In the genomic region with DNA sequence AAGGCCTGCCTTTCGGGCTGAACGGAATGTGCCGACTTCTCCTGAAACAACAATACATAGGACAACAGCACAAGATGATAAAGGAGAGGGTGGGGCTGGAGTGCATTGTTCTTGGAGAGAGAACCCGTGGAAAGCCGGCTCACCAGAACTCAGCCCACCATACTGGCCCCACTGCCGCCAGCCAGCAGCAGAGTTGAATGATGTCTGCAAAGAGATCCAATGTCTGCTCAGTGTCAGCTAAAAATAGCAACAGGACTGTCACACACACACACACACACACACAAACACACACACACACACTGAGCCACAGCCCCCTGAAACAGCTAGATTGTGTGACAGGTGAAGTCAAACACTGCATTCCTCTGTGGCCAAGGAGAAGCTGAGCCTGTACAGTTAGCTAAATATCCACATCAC, we compare ENCODE assay signal across 11 mouse cellular contexts. TPM values are rescaled to one million over a fixed set of nuclear protein-coding genes. Genes with fewer than 3 reads are reported as not detected.
DNase-seq lines count a peak whose midpoint lies in the region; ATAC-seq and TF ChIP-seq lines count a peak whose summit lies in the region.
"Had no signal": no experiment of that assay in that cellular context is flagged by ENCODE, and none has a peak within 500 bp of the region (broad histone marks: within the 10 kb centered on the region; RNA-seq: fewer than 3 reads in every experiment).

No protein-coding gene starts in this region.

- H3K4me2 ChIP-seq in liver, embryonic 12.5 days = no peak overlapping the region
- peak overlapping the region; percentile 35 for H3K4me2 ChIP-seq in heart, embryonic 13.5 days
- 0 out of 2 replicates have a peak overlapping the region, but pooled peaks have one; percentile 5 for H3K4me2 ChIP-seq in neural tube, embryonic 15.5 days
- no peak overlapping the region for H3K4me2 ChIP-seq in forebrain, embryonic 13.5 days

- H3K4me3 ChIP-seq in gastrocnemius, adult 2 months = no peak overlapping the region; the same call in 1 of the 2 replicates
- H3K4me3 ChIP-seq in liver, embryonic 12.5 days = no peak overlapping the region
- no peak overlapping the region for H3K4me3 ChIP-seq in heart, embryonic 13.5 days
- no peak overlapping the region for H3K4me3 ChIP-seq in neural tube, embryonic 15.5 days (replicated peaks)
- H3K4me3 ChIP-seq in forebrain, embryonic 13.5 days = no peak overlapping the region

- no peaks in the 10 kb centered on the region for H3K4me1 ChIP-seq in liver, embryonic 12.5 days
- peaks cover 34% of the 10 kb centered on the region for H3K4me1 ChIP-seq in heart, embryonic 13.5 days
- peaks cover 5% of the 10 kb centered on the region; the same call in 1 of the 2 replicates for H3K4me1 ChIP-seq in neural tube, embryonic 15.5 days
- H3K4me1 ChIP-seq in forebrain, embryonic 13.5 days = no peaks in the 10 kb centered on the region

- DNase-seq in gastrocnemius, adult 2 months = peak; percentile 39
- DNase-seq in gastrocnemius, adult 8-10 months (ENCODE audit: low spot score in 2 of 2) = no peak
- peak; percentile 5 for DNase-seq in liver
- no peak for DNase-seq in left cerebral cortex, postnatal 4 days
- DNase-seq: cerebellum, postnatal 14 days had no signal

- H3K27ac ChIP-seq in gastrocnemius, adult 2 months = no peak overlapping the region
- H3K27ac ChIP-seq in liver, embryonic 12.5 days = no peak overlapping the region
- H3K27ac ChIP-seq in heart, embryonic 13.5 days (replicated peaks) = peak overlapping the region; percentile 88
- no peak overlapping the region for H3K27ac ChIP-seq in neural tube, embryonic 15.5 days (replicated peaks)
- H3K27ac ChIP-seq in forebrain, embryonic 13.5 days = no peak overlapping the region

- no peaks in the 10 kb centered on the region for H3K36me3 ChIP-seq in liver, embryonic 12.5 days
- H3K36me3 ChIP-seq in heart, embryonic 13.5 days = no peaks in the 10 kb centered on the region
- no peaks in the 10 kb centered on the region for H3K36me3 ChIP-seq in neural tube, embryonic 15.5 days
- no peaks in the 10 kb centered on the region for H3K36me3 ChIP-seq in forebrain, embryonic 13.5 days (ENCODE audit: poor library complexity, severe bottlenecking)

- 21% methylated on average over 6 of the region's 6 CpGs for WGBS in liver, embryonic 12.5 days (ENCODE audit: insufficient replicate concordance)
- 6% methylated on average over 6 of the region's 6 CpGs for WGBS in heart, embryonic 13.5 days
- 12% methylated on average over 6 of the region's 6 CpGs for WGBS in neural tube, embryonic 15.5 days
- WGBS in forebrain, embryonic 13.5 days = 11% methylated on average over 6 of the region's 6 CpGs

- TF ChIP-seq CTCF in gastrocnemius, adult 2 months (IDR thresholded peaks at IDR 0.05) = no peak

- no peaks in the 10 kb centered on the region for H3K27me3 ChIP-seq in liver, embryonic 12.5 days (replicated peaks)
- no peaks in the 10 kb centered on the region for H3K27me3 ChIP-seq in heart, embryonic 13.5 days (replicated peaks)
- H3K27me3 ChIP-seq in neural tube, embryonic 15.5 days (replicated peaks) = no peaks in the 10 kb centered on the region
- H3K27me3 ChIP-seq in forebrain, embryonic 13.5 days = no peaks in the 10 kb centered on the region

- intact Hi-C loops in gastrocnemius, adult 2 months (cut with DNase I) = no loop called here
- intact Hi-C loops in left cerebral cortex, postnatal 4 days (cut with DNase I) = no loop called here

- no peak for ATAC-seq in liver, embryonic 12.5 days
- peak; percentile 40; the same call in 1 of the 2 replicates for ATAC-seq in heart, embryonic 13.5 days (ENCODE audit: extremely low read depth, insufficient number of reproducible peaks, low FRiP score, low TSS enrichment)
- no peak for ATAC-seq in neural tube, embryonic 15.5 days (ENCODE audit: low FRiP score)
- no peak for ATAC-seq in forebrain, embryonic 13.5 days

- no peaks in the 10 kb centered on the region for H3K9me3 ChIP-seq in liver, embryonic 12.5 days (replicated peaks)
- no peaks in the 10 kb centered on the region for H3K9me3 ChIP-seq in heart, embryonic 13.5 days
- H3K9me3 ChIP-seq in neural tube, embryonic 15.5 days (replicated peaks) = no peaks in the 10 kb centered on the region
- no peaks in the 10 kb centered on the region; the same call in 1 of the 2 replicates for H3K9me3 ChIP-seq in forebrain, embryonic 13.5 days (replicated peaks)

- H3K9ac ChIP-seq in liver, embryonic 12.5 days = no peak overlapping the region
- peak overlapping the region; percentile 10; the same call in 1 of the 2 replicates for H3K9ac ChIP-seq in heart, embryonic 13.5 days
- H3K9ac ChIP-seq in neural tube, embryonic 15.5 days (replicated peaks) = no peak overlapping the region
- no peak overlapping the region for H3K9ac ChIP-seq in forebrain, embryonic 13.5 days

RNA-seq across cellular contexts. Expression of gene Xcl1, which starts 58.9 kb away (rescaled TPM):
- total RNA-seq in gastrocnemius, adult 2 months (2021) = not detected
- not detected for total RNA-seq in gastrocnemius, adult 8-10 months (2022)
- polyA plus RNA-seq in liver, embryonic 12.5 days (2016; fragmentation: Nextera tagmentation; extraction: Ambion mirVana) = not detected in 2 replicates
- not detected in 2 replicates for polyA plus RNA-seq in heart, embryonic 13.5 days (2015; fragmentation: Nextera tagmentation; extraction: Ambion mirVana)
- polyA plus RNA-seq in neural tube, embryonic 15.5 days (2015; fragmentation: Nextera tagmentation; extraction: Ambion mirVana) = 2.7 TPM in 1 of 2 replicates, not detected in the other
- total RNA-seq in left cerebral cortex, postnatal 4 days (2021) = not detected
- polyA plus RNA-seq in forebrain, embryonic 13.5 days (2015; fragmentation: Nextera tagmentation; extraction: Ambion mirVana) = not detected in 2 replicates
- total RNA-seq: heart, postnatal 14 days had no signal
- polyA plus RNA-seq: forebrain, embryonic 11.5 days had no signal

Comparison
In these comparisons a context has a peak if more than half of its experiments do, and no peak if none do; other contexts are left out.
1. DNase-seq: peak in gastrocnemius, adult 2 months (single experiment) and liver (single experiment); none in gastrocnemius, adult 8-10 months (0 of 2) and left cerebral cortex, postnatal 4 days (single experiment).
2. H3K4me2 ChIP-seq: peak in heart, embryonic 13.5 days (single experiment) and neural tube, embryonic 15.5 days (single experiment); none in liver, embryonic 12.5 days (single experiment) and forebrain, embryonic 13.5 days (single experiment).